Mouse (Mus musculus): ENCODE data around the gene Pnkp. TPM values are rescaled to one million over a fixed set of nuclear protein-coding genes. Genes with fewer than 3 reads are reported as not detected.
A peak's percentile ranks its signal among the peaks of the same experiment; 100 is the strongest.

Pnkp gene
- total RNA-seq, 2 experiments from 2014 or later: 26.4 to 27.3 TPM

DNA sequence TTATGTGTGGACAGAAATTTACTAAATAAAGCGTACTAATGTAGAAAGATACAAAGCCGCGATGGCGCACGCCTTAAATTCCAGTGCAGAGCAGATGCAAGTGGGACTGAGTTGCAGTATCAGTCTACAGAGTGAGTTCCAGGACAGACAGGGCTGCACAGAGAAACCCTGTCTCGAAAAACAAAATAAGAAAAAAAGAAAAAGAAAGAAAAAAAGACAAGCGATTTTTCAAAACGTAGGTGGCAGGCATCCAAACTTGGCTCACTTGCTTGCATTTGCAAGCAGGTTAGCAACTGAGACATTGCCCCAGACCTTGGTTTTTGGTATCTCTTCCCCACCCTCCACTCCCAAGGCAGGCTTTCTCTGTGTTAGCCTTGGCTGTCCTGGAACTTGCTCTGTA, 36.3 kb downstream of the Pnkp start:
- intact Hi-C loops (cut with DNase I): no loop called here
- peak in 1 of 2 experiments; percentile 52 for DNase-seq (ENCODE audit: low spot score in 2 of 2)

DNA sequence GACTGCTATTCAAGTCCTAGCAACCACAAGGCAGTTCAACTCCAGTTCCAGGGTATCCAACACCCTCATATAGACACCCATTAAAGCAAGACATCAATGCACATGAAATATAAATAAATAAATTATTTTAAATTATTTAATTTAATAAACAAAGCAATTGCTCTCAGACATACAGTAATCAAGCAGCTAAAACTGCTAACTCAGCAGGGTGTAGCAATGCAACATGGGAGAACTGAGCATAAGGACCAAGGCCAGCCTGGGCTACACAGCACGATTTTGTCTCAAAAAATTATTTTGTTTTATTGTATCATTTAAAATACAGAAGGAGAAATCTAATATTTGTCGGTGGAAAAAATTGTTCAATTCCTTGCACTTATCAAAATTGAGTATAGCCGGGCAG, 37.2 kb downstream of the Pnkp start:
- DNase-seq (ENCODE audit: low spot score in 2 of 2): no peak
- intact Hi-C loops (cut with DNase I): no loop called here

DNA sequence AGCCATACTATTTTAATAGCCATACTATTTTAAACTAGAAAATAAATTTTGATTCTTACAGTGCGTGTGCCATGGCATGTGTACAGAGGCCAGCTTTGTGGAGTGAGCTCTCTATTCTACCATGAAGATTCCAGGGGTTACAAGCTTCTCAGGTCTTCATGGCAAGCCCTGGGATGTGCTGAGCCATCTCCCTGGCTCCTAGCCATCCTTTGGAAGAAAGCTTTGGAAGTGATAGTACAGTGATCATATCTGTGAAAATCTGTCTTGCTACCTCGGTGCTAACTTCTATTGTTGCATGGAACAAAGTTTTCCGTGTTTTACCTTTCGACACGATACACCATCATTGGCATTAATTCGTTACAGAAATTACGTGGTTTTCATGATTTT, 38.3 kb downstream of the Pnkp start:
- no peak for DNase-seq (ENCODE audit: low spot score in 2 of 2)
- intact Hi-C loops (cut with DNase I): loop anchor here (1.0 kb wide), 1 partner anchor 26 kb away; the partner anchor contains the start of gene Ptov1

DNA sequence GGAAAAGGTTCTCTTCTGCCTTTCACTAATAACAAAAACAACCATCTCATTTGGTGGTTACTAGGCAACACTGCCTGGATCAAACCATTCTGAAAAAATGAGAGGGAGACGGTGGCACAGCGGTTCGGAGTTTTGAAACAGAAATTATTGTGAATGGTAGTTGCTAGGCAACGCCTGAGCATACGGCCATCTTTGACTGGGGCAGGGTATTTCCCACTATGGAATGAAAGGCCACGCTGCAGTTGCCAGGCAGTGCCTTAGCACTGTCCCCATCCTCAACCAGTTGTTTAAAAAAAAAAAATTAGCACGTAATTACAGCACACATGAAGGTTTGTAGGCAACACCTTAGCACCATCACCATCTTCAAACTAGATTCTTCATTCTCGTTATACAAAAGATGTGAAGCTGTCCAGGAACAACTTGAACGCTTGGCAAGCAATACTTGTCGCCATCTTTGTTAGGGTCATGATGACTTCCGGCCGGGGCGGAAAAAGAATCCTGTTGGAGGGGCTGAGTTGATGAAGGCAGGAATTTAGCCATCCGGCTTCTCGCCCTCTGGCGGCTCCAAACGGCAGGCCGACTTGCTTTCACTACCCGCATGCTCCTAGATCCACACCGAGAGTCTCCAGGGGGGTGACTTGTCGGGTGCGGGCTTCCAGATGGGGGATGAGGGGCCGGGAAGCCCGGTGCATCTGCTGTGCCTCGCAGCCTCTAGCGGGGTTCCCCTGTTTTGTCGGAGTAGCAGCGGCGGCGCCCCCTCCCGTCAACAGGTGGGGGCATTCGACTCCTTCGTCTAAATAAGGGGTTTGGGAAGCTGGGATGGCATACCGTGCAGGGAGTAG, 38.9 kb downstream of the Pnkp start, which contains the start of gene Fuz:
Gene Fuz, plus strand, starts transcription at position 487 of the 842 bp plus-strand sequence.
- DNase-seq (ENCODE audit: low spot score in 2 of 2): peak; percentile 91 to 97
- intact Hi-C loops (cut with DNase I): loop anchor here (1.0 kb wide), 1 partner anchor 27 kb away; the partner anchor contains the start of gene Ptov1

DNA sequence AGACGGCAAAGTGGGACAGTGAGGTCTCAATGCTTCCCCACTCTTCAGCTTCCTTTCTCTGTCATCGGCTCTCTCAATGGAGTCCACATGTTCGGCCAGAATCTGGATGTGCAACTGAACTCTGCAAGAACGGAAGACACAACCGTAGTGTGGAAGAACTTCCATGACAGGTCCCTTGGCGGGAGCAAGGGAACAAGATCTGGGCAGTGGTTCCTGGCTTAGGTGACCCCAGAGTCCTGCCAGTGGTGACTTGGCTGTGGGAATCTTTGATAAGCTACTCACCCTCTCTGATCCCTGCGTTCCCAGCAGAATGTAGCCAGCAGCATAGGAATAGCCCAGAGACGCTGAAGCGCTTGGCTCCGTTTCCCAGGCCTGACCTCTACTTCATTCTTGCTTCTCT, 39.6 kb downstream of the Pnkp start:
- intact Hi-C loops (cut with DNase I): no loop called here
- DNase-seq (ENCODE audit: low spot score in 2 of 2): no peak

DNA sequence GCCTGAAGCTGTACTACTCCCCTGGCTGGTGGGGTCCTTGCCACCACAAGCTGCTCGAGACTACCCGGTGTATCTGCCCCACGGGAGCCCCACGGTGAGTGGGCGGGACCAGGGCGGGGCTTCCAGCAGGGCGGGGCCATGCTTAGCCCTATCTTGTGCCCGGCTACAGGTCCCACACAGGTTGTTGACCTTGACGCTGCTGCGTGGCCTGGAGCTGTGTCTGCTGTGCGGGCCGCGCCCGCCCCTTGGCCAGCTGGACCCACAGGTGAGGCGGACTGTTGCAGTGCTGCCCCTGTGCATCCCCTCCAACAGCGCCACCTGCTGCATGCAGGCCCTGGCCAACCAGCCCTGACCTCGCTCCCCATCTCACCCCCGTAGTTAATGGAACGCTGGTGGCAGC, 41.7 kb downstream of the Pnkp start:
- intact Hi-C loops (cut with DNase I): no loop called here
- DNase-seq (ENCODE audit: low spot score in 2 of 2): no peak

DNA sequence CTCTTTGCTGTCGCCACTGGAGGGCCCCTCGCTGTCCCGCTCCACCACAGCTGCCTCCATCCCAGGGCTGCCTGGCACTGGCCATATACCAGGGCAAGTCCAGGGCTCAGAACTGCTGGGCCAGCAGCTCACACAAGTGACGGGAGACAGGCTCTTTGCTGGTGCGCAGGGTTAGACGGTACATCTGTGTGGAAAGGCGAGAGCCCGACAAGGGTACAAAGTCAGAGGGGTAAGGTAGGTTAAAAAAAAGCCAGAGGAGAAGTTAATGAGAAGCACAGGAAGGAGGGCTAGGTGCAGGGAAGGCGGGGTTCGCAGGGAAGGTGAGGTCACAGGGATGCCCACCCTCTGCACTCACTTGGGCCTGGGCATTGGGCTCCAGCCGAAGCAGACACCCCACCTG, 43.7 kb downstream of the Pnkp start:
- intact Hi-C loops (cut with DNase I): no loop called here
- DNase-seq (ENCODE audit: low spot score in 2 of 2): no peak

DNA sequence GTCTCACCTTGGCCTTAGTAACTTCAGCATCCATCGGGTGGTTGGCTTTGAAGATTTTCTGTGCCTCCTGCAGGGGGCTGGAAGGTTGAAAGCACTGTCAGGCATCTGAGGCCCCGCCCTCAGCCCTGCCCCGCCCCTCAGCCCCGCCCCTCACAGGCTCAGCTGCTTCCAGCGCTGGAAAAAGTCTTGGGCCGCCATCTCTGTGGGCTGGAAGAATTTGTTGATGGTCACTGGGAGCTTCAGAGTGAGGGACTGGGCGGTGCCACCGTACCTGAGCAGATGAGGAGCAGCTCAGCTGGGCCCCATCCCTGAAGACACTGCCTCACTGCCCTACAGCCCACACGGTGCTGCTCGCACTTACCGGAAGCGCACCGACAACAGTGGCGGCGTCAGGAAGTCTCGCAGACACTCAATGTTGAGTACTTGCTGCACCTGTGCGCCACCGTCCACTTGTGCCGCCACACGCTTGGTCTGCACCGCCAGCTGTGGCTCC, 44.3 kb downstream of the Pnkp start:
- intact Hi-C loops (cut with DNase I): no loop called here
- DNase-seq (ENCODE audit: low spot score in 2 of 2): no peak

DNA sequence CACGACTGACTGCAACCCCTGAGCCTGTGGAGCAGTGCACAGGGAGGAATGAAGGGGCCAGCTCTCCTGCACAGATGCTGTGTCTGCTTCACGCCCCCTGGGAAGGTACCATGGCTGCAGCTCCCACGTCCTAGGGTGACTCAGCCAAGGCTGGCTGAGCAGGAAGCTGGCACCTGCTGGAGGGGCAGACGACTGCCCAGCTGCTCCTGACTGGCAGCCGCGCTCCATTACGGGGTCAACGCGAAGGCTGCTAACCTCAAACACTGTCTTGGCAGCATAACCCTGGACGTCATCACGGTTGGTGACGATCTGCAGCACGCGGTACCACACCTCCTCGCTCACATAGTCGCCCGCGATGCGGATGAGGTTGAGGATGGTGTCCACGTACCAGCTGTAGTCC, 48.5 kb downstream of the Pnkp start:
- DNase-seq (ENCODE audit: low spot score in 2 of 2): peak in 1 of 2 experiments; percentile 77

DNA sequence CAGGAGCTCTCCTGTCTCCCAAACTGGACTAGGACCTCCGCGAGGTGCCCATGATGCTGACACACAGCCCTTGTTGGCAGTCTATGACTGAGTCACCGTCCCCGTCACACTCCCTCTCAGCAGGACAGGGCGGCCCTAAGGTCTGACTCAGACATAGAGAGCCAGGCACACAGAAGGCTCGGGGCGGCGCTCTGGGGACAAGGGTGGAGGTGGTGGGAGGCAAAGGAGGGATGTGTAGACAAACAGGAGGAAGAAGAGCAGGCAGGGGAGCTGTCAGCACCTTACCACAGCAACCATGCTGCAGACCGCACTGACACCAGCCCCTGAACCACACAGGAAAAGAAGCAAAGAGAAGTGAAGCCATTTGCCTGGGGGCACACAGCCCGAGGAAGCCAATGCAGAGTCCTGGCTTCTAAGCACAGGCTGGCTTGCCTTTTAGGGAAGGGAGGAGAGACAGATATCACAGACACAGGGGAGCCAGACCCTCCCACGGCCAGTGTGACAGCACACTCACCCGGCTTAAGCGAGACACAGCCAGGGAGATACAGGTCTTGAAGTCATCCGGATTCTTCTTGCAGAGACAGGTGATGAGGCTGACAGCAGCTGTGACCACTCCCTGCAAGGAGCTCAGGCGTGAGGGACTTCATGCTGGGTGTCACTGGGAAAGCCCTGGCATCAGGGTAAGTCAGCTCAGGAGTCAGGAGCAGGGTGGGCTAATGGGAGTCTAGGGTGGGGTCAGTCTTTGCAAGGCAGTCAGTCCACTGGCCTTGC, 52.0 kb downstream of the Pnkp start:
- intact Hi-C loops (cut with DNase I): no loop called here
- no peak for DNase-seq (ENCODE audit: low spot score in 2 of 2)

More for the DNA sequence above, 48.5 kb downstream of the Pnkp start:
- intact Hi-C loops (cut with DNase I): no loop called here

Small RNA genes lying within 50 kb of the gene (microRNA-seq; reads per million reads assigned to microRNA genes)
- 0 reads per million in 2 experiments for gene Mir707

Other genes starting within 250 kb of the Pnkp start
- 10 to 100 TPM; 15.4 to 20.6 TPM for gene Myh14, start 186.3 kb upstream of the Pnkp start, total RNA-seq (2021)
- not detected for gene Izumo2, start 148.4 kb upstream of the Pnkp start, total RNA-seq (2021)
- 10 to 100 TPM; 26.0 to 29.4 TPM for gene Vrk3, start 108.7 kb upstream of the Pnkp start, total RNA-seq (2021)
- gene Zfp473, start 106.1 kb upstream of the Pnkp start, total RNA-seq (2021): under 1 TPM; 0.41 to 0.78 TPM
- gene Nup62, start 41.1 kb upstream of the Pnkp start, total RNA-seq (2021): 10 to 100 TPM; 27.3 to 30.4 TPM
- gene Il4i1, start 40.8 kb upstream of the Pnkp start, total RNA-seq (2021): 1 to 10 TPM; 1.9 to 2.4 TPM
- gene Atf5, start 40.5 kb upstream of the Pnkp start, total RNA-seq (2021): 10 to 100 TPM; 23.3 to 25.5 TPM
- gene Akt1s1, start 8.1 kb upstream of the Pnkp start, total RNA-seq (2021): 10 to 100 TPM; 78.5 to 79.1 TPM
- gene Tbc1d17, start 8.1 kb upstream of the Pnkp start, total RNA-seq (2021): 10 to 100 TPM; 61.6 to 72.9 TPM
- gene Ptov1, start 12.6 kb downstream of the Pnkp start, total RNA-seq (2021): 100 to 1,000 TPM; 286 to 287 TPM
- gene Med25, start 35.6 kb downstream of the Pnkp start, total RNA-seq (2021): 10 to 100 TPM; 88.8 to 89.5 TPM
- 10 to 100 TPM; 20.7 to 25.5 TPM for gene Fuz, start 38.9 kb downstream of the Pnkp start, total RNA-seq (2021)
- gene Ap2a1, start 72.4 kb downstream of the Pnkp start, total RNA-seq (2021): 100 to 1,000 TPM; 325 to 334 TPM
- 1 to 10 TPM; 1.6 to 3.6 TPM for gene Tsks, start 86.1 kb downstream of the Pnkp start, total RNA-seq (2021)
- gene Cpt1c, start 117.7 kb downstream of the Pnkp start, total RNA-seq (2021): 10 to 100 TPM; 89.3 to 95.9 TPM
- gene Prmt1, start 129.4 kb downstream of the Pnkp start, total RNA-seq (2021): 100 to 1,000 TPM; 140 to 163 TPM
- gene Irf3, start 140.5 kb downstream of the Pnkp start, total RNA-seq (2021): 10 to 100 TPM; 31.4 to 42.7 TPM
- gene Bcl2l12, start 141.6 kb downstream of the Pnkp start, total RNA-seq (2021): 1 to 10 TPM; 2.7 TPM
- 100 to 1,000 TPM; 161 to 163 TPM for gene Scaf1, start 159.2 kb downstream of the Pnkp start, total RNA-seq (2021)
- gene Rras, start 160.8 kb downstream of the Pnkp start, total RNA-seq (2021): 10 to 100 TPM; 12.0 to 13.8 TPM
- 10 to 100 TPM; 59.1 to 65.5 TPM for gene Prr12, start 195.7 kb downstream of the Pnkp start, total RNA-seq (2021)
- gene Nosip, start 205.3 kb downstream of the Pnkp start, total RNA-seq (2021): 10 to 100 TPM; 48.5 to 53.0 TPM
- 1 to 10 TPM; 7.3 to 7.6 TPM for gene Prrg2, start 205.5 kb downstream of the Pnkp start, total RNA-seq (2021)
- gene Rcn3, start 235.1 kb downstream of the Pnkp start, total RNA-seq (2021): 1 to 10 TPM; 5.3 to 6.0 TPM
- 10 to 100 TPM; 22.7 to 24.1 TPM for gene Fcgrt, start 246.7 kb downstream of the Pnkp start, total RNA-seq (2021)